Mouse (Mus musculus) kidney, postnatal 0 days (tissue): ENCODE results near the gene Cdh13. TPM values are rescaled to one million over a fixed set of nuclear protein-coding genes. Genes with fewer than 3 reads are reported as not detected.
A peak's percentile ranks its signal among the peaks of the same experiment; 100 is the strongest.

Source experiments
- ATAC-seq: fragments of 200-750 bp; cut with Nextera tagmentation; replicated peaks from 2 replicates; pipeline ENCODE4 v1.8.0; 2017; ENCODE audit warnings: low read depth, moderate number of reproducible peaks, moderate TSS enrichment, moderate library complexity; ENCODE audit not compliant: low FRiP score
- DNase-seq: peaks from one replicate; pipeline ENCODE4 v3.0.0-alpha.2; 2016; ENCODE audit warnings: low spot score
- H3K27ac ChIP-seq: fragments of 300-500 bp; sonication (generic); 2 replicates; pipeline ENCODE4 v1.5.1; 2014; ENCODE audit warnings: mild to moderate bottlenecking
- H3K27me3 ChIP-seq: fragments of 300-500 bp; sonication (generic); 2 replicates; pipeline ENCODE4 v1.6.1; 2014; ENCODE audit warnings: low read length, mixed read lengths; ENCODE audit not compliant: insufficient read depth
- H3K36me3 ChIP-seq: fragments of 300-500 bp; sonication (generic); 2 replicates; pipeline ENCODE4 v1.6.1; 2014; ENCODE audit warnings: low read length, mixed read lengths; ENCODE audit not compliant: insufficient read depth
- H3K4me1 ChIP-seq: fragments of 300-500 bp; sonication (generic); replicated peaks from 2 replicates; pipeline ENCODE4 v1.6.1; 2014; ENCODE audit warnings: antibody characterized with exemption, low read length, mixed read lengths; ENCODE audit not compliant: insufficient read depth
- H3K4me2 ChIP-seq: fragments of 300-500 bp; sonication (generic); 2 replicates; pipeline ENCODE4 v1.6.1; 2014; ENCODE audit warnings: mild to moderate bottlenecking, low read length, moderate library complexity, mixed read lengths
- H3K4me3 ChIP-seq: fragments of 300-500 bp; sonication (generic); replicated peaks from 2 replicates; pipeline ENCODE4 v1.5.1; 2014; ENCODE audit warnings: low read depth, low read length
- H3K9ac ChIP-seq: fragments of 300-500 bp; sonication (generic); 2 replicates; pipeline ENCODE4 v1.6.1; 2014; ENCODE audit warnings: low read depth, low read length
- H3K9me3 ChIP-seq: fragments of 300-500 bp; sonication (generic); replicated peaks from 2 replicates; pipeline ENCODE4 v1.6.1; 2016; ENCODE audit warnings: low read length, inconsistent platforms, mixed read lengths
- CTCF ChIP-seq: IDR thresholded peaks from 2 replicates; pipeline ENCODE4 v1.5.1; 2016; ENCODE audit warnings: antibody characterized with exemption, low read depth, mild to moderate bottlenecking, moderate library complexity
- WGBS: fragments of 180-500 bp; shearing (Covaris S2); extraction: QIAGEN DNeasy Blood & Tissue Kit; methylation state at CpG from one replicate; pipeline ENCODE4 v1.1.7; 2014; 5-methylcytosine and 5-hydroxymethylcytosine counted together
- polyA plus RNA-seq: library from polyadenylated mRNA; unstranded; fragments of >200 nt; fragmentation: Nextera tagmentation; extraction: Ambion mirVana; gene quantifications from 2 replicates; pipeline ENCODE4 v1.2.1, GENCODE M21; 2015

Cdh13 gene
- polyA plus RNA-seq, 1 experiment from 2014 or later, result 3.9 TPM

DNA sequence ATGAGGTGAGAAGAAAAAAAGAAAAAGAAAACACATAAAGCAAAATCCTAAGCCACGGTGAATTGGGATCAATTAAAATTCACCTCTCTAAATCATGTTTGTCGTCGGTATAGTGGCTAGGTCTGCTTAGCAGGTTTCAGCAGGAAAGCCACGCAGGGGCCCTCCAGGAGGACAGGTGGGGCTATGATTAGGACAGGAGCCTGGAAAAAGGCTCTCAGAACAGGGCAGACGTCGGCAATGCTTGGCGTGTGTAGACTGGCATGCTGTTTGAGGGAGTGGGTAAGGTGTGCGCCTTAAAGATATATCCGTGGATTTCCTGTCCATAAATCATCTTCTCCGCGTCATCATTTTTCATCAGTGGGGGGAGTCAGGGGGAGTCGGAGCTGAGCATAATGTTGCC lies 32.9 kb downstream of the Cdh13 start:
- Histone ChIP-seq H3K27me3 (no peaks in the 10 kb centered on the region), H3K4me1 (no peaks in the 10 kb centered on the region), H3K27ac (no peak overlapping the region), H3K9me3 (no peaks in the 10 kb centered on the region), H3K4me3 (no peak overlapping the region), H3K36me3 (no peaks in the 10 kb centered on the region), H3K9ac (no peak overlapping the region), H3K4me2 (no peak overlapping the region)
- whole genome bisulfite sequencing, result 75% methylated on average over 12 of the region's 12 CpGs
- DNase-seq (no peak), ATAC-seq (no peak)
- TF ChIP-seq CTCF, result no peak

DNA sequence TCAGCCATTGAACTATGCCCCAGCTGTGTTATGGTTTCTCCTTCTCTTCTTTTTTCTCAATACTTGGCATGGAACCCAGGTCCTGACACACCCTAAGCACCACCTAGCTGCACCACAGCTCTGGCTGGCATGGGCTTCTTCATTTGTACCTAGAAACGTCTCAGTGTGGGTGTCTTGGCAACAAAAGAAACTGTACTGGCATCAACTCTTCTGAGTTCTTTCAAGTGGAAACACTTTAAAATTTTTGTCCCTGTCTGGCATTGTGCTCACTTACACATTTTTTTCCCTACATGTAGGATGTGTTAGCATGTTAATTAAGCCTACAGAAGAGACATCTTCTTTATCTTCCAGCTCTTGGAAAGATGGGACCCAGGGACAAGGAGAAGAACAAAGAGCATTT lies 37.0 kb downstream of the Cdh13 start:
- DNase-seq (no peak), ATAC-seq (no peak)
- no peak overlapping the region for H3K4me2 ChIP-seq
- no peaks in the 10 kb centered on the region for H3K27me3 ChIP-seq
- no peak overlapping the region for H3K4me3 ChIP-seq
- no peak overlapping the region for H3K9ac ChIP-seq
- H3K9me3 ChIP-seq, result no peaks in the 10 kb centered on the region
- no peak overlapping the region for H3K27ac ChIP-seq
- 81% methylated on average over 1 of the region's 1 CpGs for WGBS
- no peaks in the 10 kb centered on the region for H3K36me3 ChIP-seq
- no peaks in the 10 kb centered on the region for H3K4me1 ChIP-seq
- TF ChIP-seq CTCF, result no peak

DNA sequence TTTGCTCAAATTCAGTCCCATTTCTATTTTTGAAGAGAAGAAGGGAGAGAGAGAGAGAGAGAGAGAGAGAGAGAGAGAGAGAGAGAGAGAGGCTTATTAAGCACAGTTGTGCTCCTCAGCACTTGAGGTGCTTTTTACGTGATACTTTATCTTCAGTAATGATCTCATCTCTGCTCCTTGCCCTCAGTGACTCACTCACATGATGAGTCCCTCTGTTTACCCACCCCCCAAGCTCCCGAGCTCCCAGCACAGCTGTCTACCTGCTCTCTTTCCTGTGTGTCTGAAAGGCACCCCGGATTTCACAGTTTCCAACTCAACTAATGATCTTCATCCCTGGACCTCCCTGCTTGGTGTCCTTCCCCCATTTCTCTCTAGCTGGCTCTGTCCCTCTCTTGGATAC lies 39.9 kb downstream of the Cdh13 start:
- Histone ChIP-seq H3K36me3 (no peaks in the 10 kb centered on the region), H3K27ac (no peak overlapping the region), H3K4me3 (no peak overlapping the region), H3K27me3 (no peaks in the 10 kb centered on the region), H3K4me2 (no peak overlapping the region), H3K4me1 (no peaks in the 10 kb centered on the region), H3K9ac (no peak overlapping the region), H3K9me3 (no peaks in the 10 kb centered on the region)
- ATAC-seq (no peak), DNase-seq (no peak)
- WGBS, result 62% methylated on average over 3 of the region's 3 CpGs
- no peak for TF ChIP-seq CTCF

DNA sequence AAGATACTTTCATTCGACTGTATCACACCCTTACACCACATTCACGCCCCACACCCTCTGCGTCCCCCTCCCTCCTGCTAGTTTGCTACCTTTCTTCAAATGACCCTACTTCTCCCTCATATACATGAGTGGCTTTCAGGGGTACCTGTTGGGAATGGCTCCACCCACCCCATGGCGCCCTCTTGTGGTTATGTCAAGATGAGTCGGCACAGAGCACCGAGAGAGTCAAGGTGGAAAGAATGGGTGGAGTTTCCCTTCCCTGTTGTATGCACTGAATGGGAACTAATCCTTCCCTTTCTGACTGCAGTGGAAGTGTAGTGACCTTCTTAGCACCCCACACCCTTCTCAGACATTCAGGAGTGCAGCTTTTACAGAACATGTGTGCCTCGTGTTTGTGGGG lies 51.4 kb downstream of the Cdh13 start:
- Histone ChIP-seq H3K9ac (no peak overlapping the region), H3K4me3 (no peak overlapping the region), H3K9me3 (no peaks in the 10 kb centered on the region)

DNA sequence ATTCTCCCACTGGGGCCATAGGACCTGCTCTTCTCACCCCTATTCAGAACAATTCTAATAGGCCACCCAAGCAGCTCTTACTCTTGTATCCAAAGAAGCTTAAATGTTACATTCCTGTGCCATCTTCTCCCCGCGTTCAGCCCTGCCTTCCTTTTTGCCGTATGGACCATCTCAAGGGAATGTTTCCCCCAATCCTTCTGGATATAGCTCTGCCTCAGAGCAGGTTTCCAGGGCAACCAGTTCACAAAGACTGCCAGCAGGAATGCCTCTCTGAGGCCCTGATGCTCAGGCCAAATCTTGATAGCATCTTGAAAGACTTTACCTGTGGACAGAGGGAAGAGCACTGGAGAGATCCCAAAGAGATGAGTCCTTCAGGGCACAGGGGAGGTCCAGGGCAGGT lies 56.2 kb downstream of the Cdh13 start:
- 85% methylated on average over 3 of the region's 3 CpGs for WGBS

More for the DNA sequence above, 51.4 kb downstream of the Cdh13 start:
- no peak for ATAC-seq
- no peak overlapping the region for H3K4me2 ChIP-seq
- TF ChIP-seq CTCF, result peak; percentile 41; the same call in 1 of the 2 replicates
- no peak for DNase-seq
- no peaks in the 10 kb centered on the region for H3K27me3 ChIP-seq
- H3K36me3 ChIP-seq, result no peaks in the 10 kb centered on the region
- H3K27ac ChIP-seq, result no peak overlapping the region
- no peaks in the 10 kb centered on the region for H3K4me1 ChIP-seq
- 78% methylated on average over 7 of the region's 7 CpGs for WGBS

DNA sequence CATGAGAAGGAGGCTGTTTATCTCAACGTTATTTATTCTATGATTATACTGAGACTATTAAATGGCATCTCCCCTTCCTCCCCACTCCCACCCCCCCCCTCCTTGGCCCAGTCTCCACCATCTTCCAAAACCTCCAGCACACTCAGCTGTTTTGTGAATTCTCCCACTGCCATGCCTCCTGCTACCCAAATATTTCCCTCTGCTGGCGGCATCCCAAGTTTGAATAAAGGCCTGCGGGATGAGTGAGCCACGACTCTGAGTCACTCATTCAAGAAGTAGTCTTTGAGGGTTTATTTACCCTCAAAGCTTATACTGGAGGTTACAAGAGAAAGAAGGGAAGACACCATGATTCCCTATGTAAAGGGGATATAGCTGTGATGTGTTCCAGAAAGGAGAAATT lies 59.7 kb downstream of the Cdh13 start:
- Histone ChIP-seq H3K4me3 (no peak overlapping the region), H3K27me3 (no peaks in the 10 kb centered on the region), H3K4me2 (no peak overlapping the region), H3K27ac (no peak overlapping the region), H3K9me3 (no peaks in the 10 kb centered on the region), H3K36me3 (no peaks in the 10 kb centered on the region), H3K9ac (no peak overlapping the region), H3K4me1 (no peaks in the 10 kb centered on the region)
- ATAC-seq (no peak), DNase-seq (no peak)
- TF ChIP-seq CTCF, result no peak
- WGBS, result 80% methylated on average over 4 of the region's 4 CpGs

More for the DNA sequence above, 56.2 kb downstream of the Cdh13 start:
- Histone ChIP-seq H3K4me1 (no peaks in the 10 kb centered on the region), H3K4me2 (no peak overlapping the region), H3K9ac (no peak overlapping the region), H3K36me3 (no peaks in the 10 kb centered on the region), H3K4me3 (no peak overlapping the region), H3K9me3 (no peaks in the 10 kb centered on the region), H3K27me3 (no peaks in the 10 kb centered on the region), H3K27ac (no peak overlapping the region)
- TF ChIP-seq CTCF, result no peak
- ATAC-seq (no peak), DNase-seq (no peak)

DNA sequence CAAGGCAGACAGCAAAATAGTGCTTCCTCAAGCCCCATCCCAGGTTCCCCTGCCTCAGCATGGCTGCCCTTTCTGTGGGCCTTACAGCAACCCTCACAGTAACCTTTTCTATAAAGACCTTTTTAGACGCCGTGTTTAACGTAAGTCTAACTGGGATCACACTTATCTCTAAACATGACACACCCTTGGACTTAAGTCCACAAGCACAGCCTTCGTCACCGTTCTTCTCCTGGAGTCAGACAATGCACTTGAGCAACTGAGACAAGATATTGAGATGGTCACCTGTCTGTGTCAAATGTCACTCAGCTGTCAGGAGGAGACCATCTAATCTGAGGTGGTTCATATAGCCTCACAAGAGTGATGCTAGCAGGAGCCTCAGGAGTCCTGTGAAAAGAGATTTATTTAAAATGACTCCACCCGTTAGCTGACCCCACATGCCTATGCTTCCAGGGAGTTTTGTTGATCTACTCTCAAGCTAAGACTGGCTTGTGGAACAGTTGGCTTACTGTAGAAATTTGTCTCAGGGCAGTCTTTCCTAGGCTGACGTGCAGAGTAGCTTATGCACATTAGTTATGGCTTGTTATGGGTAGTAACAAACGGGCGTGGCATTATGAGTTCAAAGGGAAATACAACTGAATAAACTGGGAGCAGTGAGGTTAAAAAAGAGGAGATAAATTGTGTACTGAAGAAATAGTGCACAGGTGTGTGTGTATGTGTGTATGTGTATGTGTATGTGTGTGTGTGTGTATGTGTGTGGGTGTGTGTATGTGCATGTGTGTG lies 65.4 kb downstream of the Cdh13 start:
- no peaks in the 10 kb centered on the region for H3K4me1 ChIP-seq
- no peak for ATAC-seq
- H3K27ac ChIP-seq, result no peak overlapping the region
- 84% methylated on average over 9 of the region's 9 CpGs for WGBS
- H3K36me3 ChIP-seq, result no peaks in the 10 kb centered on the region
- H3K4me2 ChIP-seq, result no peak overlapping the region
- no peak overlapping the region for H3K9ac ChIP-seq
- TF ChIP-seq CTCF, result no peak
- no peaks in the 10 kb centered on the region for H3K27me3 ChIP-seq
- DNase-seq, result no peak
- no peaks in the 10 kb centered on the region for H3K9me3 ChIP-seq
- H3K4me3 ChIP-seq, result no peak overlapping the region
